Mouse (Mus musculus): ENCODE measurements around the gene Bmp10. TPM values are rescaled to one million over a fixed set of nuclear protein-coding genes. Genes with fewer than 3 reads are reported as not detected.

The Bmp10 gene
- not detected for polyA plus RNA-seq (2012; fragmentation: generic; extraction: Trizol)

DNA sequence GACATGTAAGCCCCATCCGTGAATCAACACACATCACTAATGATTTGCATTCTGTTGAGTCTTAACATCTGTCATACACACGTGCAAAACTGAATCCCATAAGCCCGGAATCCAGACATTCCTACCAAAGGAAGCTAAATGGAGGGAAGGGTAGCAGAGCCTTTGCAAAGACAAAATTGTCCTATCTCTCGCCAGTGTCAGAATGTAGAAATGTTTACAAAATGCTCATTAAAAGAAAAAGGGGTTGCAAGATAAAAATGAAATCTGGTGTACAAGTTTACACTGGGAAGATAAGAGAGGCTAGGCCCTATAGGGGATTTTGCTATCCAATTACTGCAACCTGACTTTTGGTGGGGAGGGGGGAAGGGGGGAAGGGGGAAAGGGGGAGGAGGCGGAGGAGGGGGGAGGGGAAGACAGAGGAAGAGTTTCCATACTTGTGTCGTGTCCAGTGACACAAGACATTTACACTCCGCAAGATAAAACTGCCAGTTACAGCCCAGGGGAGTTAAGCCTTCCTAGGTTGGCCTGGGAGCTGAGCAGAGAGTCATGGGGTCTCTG is at the start of gene Bmp10:
Gene Bmp10 (plus strand): TSS at position 508 of the 558 bp plus-strand sequence.
- Histone ChIP-seq H3K36me3 (ENCODE audit: control insufficient read depth, insufficient read depth) (no peaks in the 10 kb centered on the region), H3ac (ENCODE audit: control insufficient read depth, insufficient read length) (no peak within 1 kb of the TSS), H3K4me2 (ENCODE audit: low read depth) (no peak within 1 kb of the TSS), H3K79me2 (ENCODE audit: control insufficient read depth, insufficient read depth) (no peaks in the 10 kb centered on the region), H3K27me3 (ENCODE audit: control insufficient read depth, insufficient read depth, insufficient read length) (no peaks in the 10 kb centered on the region), H3K4me3 (no peak within 1 kb of the TSS)
- no peak for TF ChIP-seq POLR2AphosphoS2 (IDR thresholded peaks at IDR 0.05; ENCODE audit: insufficient read length, low read depth)
- TF ChIP-seq CEBPB (IDR thresholded peaks at IDR 0.05; ENCODE audit: insufficient read depth, poor library complexity, severe bottlenecking) = no peak
- no peak for TF ChIP-seq SRF (IDR thresholded peaks at IDR 0.05; ENCODE audit: control insufficient read depth, insufficient read length, low read depth)
- TF ChIP-seq MAX (IDR thresholded peaks at IDR 0.05; ENCODE audit: low read depth) = no peak

DNA sequence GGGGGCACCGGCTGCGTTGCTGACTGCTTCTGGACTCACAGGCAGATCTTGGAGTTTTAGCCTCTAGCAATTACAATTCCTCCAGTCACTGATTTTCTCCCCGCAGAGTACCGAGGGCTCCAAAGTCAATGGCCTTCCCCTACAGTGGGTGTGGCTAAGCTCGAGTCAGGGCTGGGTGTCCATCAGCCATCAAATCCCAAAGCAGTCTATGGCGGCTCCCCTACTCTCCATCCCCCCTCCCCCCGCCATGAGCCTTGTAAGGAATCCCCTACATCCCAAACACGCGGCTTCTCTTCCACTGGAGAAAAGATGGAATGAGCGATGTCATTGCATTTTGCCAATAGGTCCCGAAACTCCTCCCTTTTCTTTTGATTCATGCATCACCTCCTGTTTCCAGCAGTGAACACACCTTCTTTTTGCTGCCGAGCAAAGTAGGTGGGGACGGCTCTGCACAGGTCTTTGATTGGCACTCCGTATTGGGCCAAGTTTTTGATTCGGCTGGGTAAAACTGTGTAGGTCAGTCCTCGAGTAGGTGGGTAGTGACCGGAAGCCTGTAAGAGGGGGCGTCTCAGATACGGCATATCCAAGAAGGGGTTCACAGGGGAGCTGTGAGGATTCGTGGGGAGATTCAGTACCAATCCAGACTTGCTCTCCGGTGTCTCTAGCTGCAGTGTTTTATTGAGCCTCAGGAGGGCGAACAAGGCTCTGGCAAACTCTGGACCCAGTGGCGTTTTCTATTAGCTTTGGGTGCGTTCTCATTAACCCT is 44.7 kb upstream of the Bmp10 start:
- Histone ChIP-seq H3ac (ENCODE audit: control insufficient read depth, insufficient read length) (no peak overlapping the region), H3K36me3 (ENCODE audit: control insufficient read depth, insufficient read depth) (no peaks in the 10 kb centered on the region), H3K27me3 (ENCODE audit: control insufficient read depth, insufficient read depth, insufficient read length) (peaks cover 32% of the 10 kb centered on the region), H3K4me3 (no peak overlapping the region), H3K79me2 (ENCODE audit: control insufficient read depth, insufficient read depth) (no peaks in the 10 kb centered on the region), H3K4me2 (ENCODE audit: low read depth) (no peak overlapping the region)
- TF ChIP-seq MAX (IDR thresholded peaks at IDR 0.05; ENCODE audit: low read depth) = no peak
- TF ChIP-seq REST (IDR thresholded peaks at IDR 0.05; ENCODE audit: insufficient read depth, insufficient read length) = no peak
- no peak for TF ChIP-seq TCF12 (IDR thresholded peaks at IDR 0.05; ENCODE audit: insufficient read depth, poor library complexity, severe bottlenecking)
- no peak for TF ChIP-seq SRF (IDR thresholded peaks at IDR 0.05; ENCODE audit: control insufficient read depth, insufficient read length, low read depth)
- TF ChIP-seq POLR2AphosphoS2 (IDR thresholded peaks at IDR 0.05; ENCODE audit: insufficient read length, low read depth) = no peak
- TF ChIP-seq TCF3 (IDR thresholded peaks at IDR 0.05; ENCODE audit: insufficient read length, low read depth) = no peak
- no peak for TF ChIP-seq POLR2A (IDR thresholded peaks at IDR 0.05; ENCODE audit: insufficient read length, low read depth)

DNA sequence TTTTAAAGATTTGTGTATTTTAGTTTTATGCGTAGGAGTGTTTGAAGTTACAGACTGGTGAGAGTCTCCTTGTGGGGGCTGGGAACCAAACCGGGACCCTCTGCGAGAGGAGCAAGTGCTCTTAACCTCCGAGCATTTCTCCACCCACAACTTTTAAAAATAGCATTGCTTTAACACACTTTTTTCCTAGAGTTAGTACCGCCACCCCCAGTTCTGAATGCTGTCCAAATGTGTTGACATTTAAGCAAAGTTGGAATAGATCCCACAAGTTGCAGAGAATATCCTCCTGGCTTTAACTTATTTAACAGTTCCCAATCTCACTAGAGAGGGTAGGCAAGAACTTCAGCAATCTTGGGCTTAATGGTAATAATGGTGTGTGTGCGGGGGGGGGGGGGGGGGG is 44.0 kb upstream of the Bmp10 start:
- Histone ChIP-seq H3K36me3 (ENCODE audit: control insufficient read depth, insufficient read depth) (no peaks in the 10 kb centered on the region), H3K79me2 (ENCODE audit: control insufficient read depth, insufficient read depth) (no peaks in the 10 kb centered on the region), H3ac (ENCODE audit: control insufficient read depth, insufficient read length) (no peak overlapping the region), H3K27me3 (ENCODE audit: control insufficient read depth, insufficient read depth, insufficient read length) (peaks cover 27% of the 10 kb centered on the region), H3K4me2 (ENCODE audit: low read depth) (no peak overlapping the region), H3K4me3 (no peak overlapping the region)
- TF ChIP-seq MYOG (IDR thresholded peaks at IDR 0.05; ENCODE audit: control insufficient read depth in 1 of 3, insufficient read depth in 1 of 3, insufficient read length in 2 of 3, low read depth in 2 of 3) = no peak
- TF ChIP-seq TCF12 (IDR thresholded peaks at IDR 0.05; ENCODE audit: insufficient read depth, poor library complexity, severe bottlenecking) = no peak
- no peak for TF ChIP-seq REST (IDR thresholded peaks at IDR 0.05; ENCODE audit: insufficient read depth, insufficient read length)
- TF ChIP-seq MYOD1 (IDR thresholded peaks at IDR 0.05; ENCODE audit: control insufficient read depth in 1 of 3, insufficient read length in 2 of 3, low read depth in 2 of 3) = no peak

DNA sequence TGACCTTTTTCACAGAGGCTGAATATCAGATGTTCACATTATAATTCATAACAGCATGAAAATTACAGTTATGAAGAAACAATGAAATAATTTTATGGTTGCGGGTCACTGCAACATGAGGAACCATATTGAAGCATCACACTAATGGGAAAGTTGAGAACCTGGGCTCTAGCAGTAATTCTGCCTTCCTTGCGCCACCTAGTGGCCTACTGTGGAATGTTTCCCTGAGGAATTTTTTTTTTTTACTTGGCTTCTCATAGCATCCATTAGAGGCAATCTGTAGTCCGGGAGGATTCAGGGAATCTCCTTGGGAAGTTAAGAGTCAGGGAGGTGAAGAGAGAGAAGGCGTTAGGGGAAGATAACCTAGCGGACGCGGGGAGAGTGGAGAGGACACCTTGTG is 42.6 kb upstream of the Bmp10 start:
- no peak overlapping the region for H3ac ChIP-seq (ENCODE audit: control insufficient read depth, insufficient read length)
- peaks cover 15% of the 10 kb centered on the region for H3K27me3 ChIP-seq (ENCODE audit: control insufficient read depth, insufficient read depth, insufficient read length)

DNA sequence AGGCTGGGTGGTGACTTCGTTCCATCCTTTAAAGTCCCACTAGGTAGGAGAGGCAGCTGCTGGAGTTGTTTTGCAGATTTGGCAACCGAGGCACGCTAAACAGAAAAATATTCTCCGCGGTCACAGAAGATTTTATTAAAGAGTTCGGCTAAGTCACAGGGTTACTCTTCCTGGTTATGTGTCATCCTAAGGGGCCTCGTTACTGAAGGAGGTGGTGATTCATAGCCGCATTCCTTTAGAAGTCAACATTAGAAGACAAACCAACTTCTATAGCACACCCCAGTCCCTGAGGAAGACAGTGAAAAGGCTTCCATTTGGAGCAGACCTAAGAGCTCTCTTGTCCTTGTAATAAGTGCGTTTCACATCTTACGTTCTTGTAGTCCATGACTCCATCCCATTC is 42.1 kb upstream of the Bmp10 start:
- Histone ChIP-seq H3K79me2 (ENCODE audit: control insufficient read depth, insufficient read depth) (no peaks in the 10 kb centered on the region), H3K36me3 (ENCODE audit: control insufficient read depth, insufficient read depth) (no peaks in the 10 kb centered on the region), H3K4me2 (ENCODE audit: low read depth) (peak overlapping the region; percentile 90), H3K27me3 (ENCODE audit: control insufficient read depth, insufficient read depth, insufficient read length) (peaks cover 12% of the 10 kb centered on the region), H3ac (ENCODE audit: control insufficient read depth, insufficient read length) (no peak overlapping the region), H3K4me3 (no peak overlapping the region)
- TF ChIP-seq USF1 (IDR thresholded peaks at IDR 0.05; ENCODE audit: low read depth) = no peak

More for the DNA sequence above, 42.6 kb upstream of the Bmp10 start:
- Histone ChIP-seq H3K4me3 (no peak overlapping the region), H3K36me3 (ENCODE audit: control insufficient read depth, insufficient read depth) (no peaks in the 10 kb centered on the region), H3K4me2 (ENCODE audit: low read depth) (peak overlapping the region; percentile 90), H3K79me2 (ENCODE audit: control insufficient read depth, insufficient read depth) (no peaks in the 10 kb centered on the region)
- TF ChIP-seq MAX (IDR thresholded peaks at IDR 0.05; ENCODE audit: low read depth) (no peak), TCF3 (IDR thresholded peaks at IDR 0.05; ENCODE audit: insufficient read length, low read depth) (no peak), MYOD1 (IDR thresholded peaks at IDR 0.05; ENCODE audit: control insufficient read depth in 1 of 3, insufficient read length in 2 of 3, low read depth in 2 of 3) (no peak), REST (IDR thresholded peaks at IDR 0.05; ENCODE audit: insufficient read depth, insufficient read length) (no peak), POLR2AphosphoS2 (IDR thresholded peaks at IDR 0.05; ENCODE audit: insufficient read length, low read depth) (no peak), POLR2A (IDR thresholded peaks at IDR 0.05; ENCODE audit: insufficient read length, low read depth) (no peak), MYOG (IDR thresholded peaks at IDR 0.05; ENCODE audit: control insufficient read depth in 1 of 3, insufficient read depth in 1 of 3, insufficient read length in 2 of 3, low read depth in 2 of 3) (no peak), E2F4 (IDR thresholded peaks at IDR 0.05; ENCODE audit: insufficient read depth) (no peak), USF1 (IDR thresholded peaks at IDR 0.05; ENCODE audit: low read depth) (no peak), CEBPB (IDR thresholded peaks at IDR 0.05; ENCODE audit: insufficient read depth, poor library complexity, severe bottlenecking) (no peak)
